In the genomic region with DNA sequence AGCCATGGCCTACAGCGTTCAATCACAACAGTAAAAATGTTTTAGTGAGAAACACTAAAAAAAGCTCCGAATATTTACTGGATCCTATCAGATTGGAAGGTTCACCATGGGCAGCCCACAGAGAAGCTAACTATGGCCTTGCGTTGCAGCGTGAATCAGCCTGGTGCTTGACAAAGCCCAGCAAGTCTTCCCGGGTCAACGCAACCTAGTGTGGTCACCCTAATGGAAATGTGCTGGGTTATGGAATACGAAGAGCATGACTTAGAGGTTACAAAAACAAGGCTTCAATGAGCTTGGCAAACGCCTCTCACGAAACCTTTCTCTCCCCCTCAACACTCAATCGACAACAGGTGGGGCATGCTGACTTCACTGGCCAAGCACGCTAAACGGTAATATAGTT, we compare ENCODE assay signal across 19 mouse cellular contexts.
DNase-seq lines count a peak whose midpoint lies in the region; ATAC-seq and TF ChIP-seq lines count a peak whose summit lies in the region.
"Had no signal": no experiment of that assay in that cellular context is flagged by ENCODE, and none has a peak within 500 bp of the region (broad histone marks: within the 10 kb centered on the region; RNA-seq: fewer than 3 reads in every experiment).

No protein-coding gene starts in this region.

- H3K36me3 ChIP-seq in intestine, embryonic 15.5 days = no peaks in the 10 kb centered on the region
- H3K36me3 ChIP-seq in intestine, postnatal 0 days (ENCODE audit: control insufficient read depth, insufficient read depth) = no peaks in the 10 kb centered on the region
- H3K36me3 ChIP-seq: embryonic facial prominence, embryonic 15.5 days; forebrain, embryonic 12.5 days; heart, embryonic 10.5 days; heart, embryonic 15.5 days; hindbrain, embryonic 13.5 days had no signal

- WGBS in intestine, embryonic 15.5 days = 78% methylated on average over 12 of the region's 12 CpGs
- WGBS in intestine, postnatal 0 days = 69% methylated on average over 12 of the region's 12 CpGs
- WGBS in lung, adult 2 months = 78% methylated on average over 12 of the region's 12 CpGs

- no peak overlapping the region for H3K4me3 ChIP-seq in intestine, embryonic 15.5 days (replicated peaks)
- no peak overlapping the region for H3K4me3 ChIP-seq in intestine, postnatal 0 days (ENCODE audit: low read depth, low read length)
- H3K4me3 ChIP-seq in embryonic fibroblast, embryonic 13.5 days (ENCODE audit: insufficient read depth, low read length) = no peak overlapping the region
- no peak overlapping the region for H3K4me3 ChIP-seq in lung, adult 2 months (replicated peaks; ENCODE audit: extremely low read depth, low read depth, low read length)
- H3K4me3 ChIP-seq: embryonic facial prominence, embryonic 15.5 days; forebrain, embryonic 12.5 days; heart, embryonic 10.5 days; heart, embryonic 15.5 days; hindbrain, embryonic 13.5 days had no signal

- TF ChIP-seq CTCF in intestine, postnatal 0 days (IDR thresholded peaks at IDR 0.05; ENCODE audit: low read depth) = no peak
- TF ChIP-seq CTCF in embryonic fibroblast, embryonic 13.5 days (IDR thresholded peaks at IDR 0.05; ENCODE audit: borderline replicate concordance, insufficient read depth, low read length) = no peak
- no peak for TF ChIP-seq CTCF in lung, adult 2 months (IDR thresholded peaks at IDR 0.05; ENCODE audit: insufficient read depth, low read length)

- H3K4me2 ChIP-seq in intestine, embryonic 15.5 days (replicated peaks) = no peak overlapping the region
- H3K4me2 ChIP-seq in intestine, postnatal 0 days (replicated peaks; ENCODE audit: low read depth) = no peak overlapping the region
- H3K4me2 ChIP-seq: embryonic facial prominence, embryonic 15.5 days; forebrain, embryonic 12.5 days; heart, embryonic 15.5 days; hindbrain, embryonic 13.5 days had no signal

- H3K9ac ChIP-seq in intestine, embryonic 15.5 days = no peak overlapping the region
- no peak overlapping the region for H3K9ac ChIP-seq in intestine, postnatal 0 days (ENCODE audit: low read depth, low read length)
- H3K9ac ChIP-seq: embryonic facial prominence, embryonic 15.5 days; forebrain, embryonic 12.5 days; heart, embryonic 15.5 days; hindbrain, embryonic 13.5 days had no signal

- H3K9me3 ChIP-seq in intestine, embryonic 15.5 days = no peaks in the 10 kb centered on the region
- no peaks in the 10 kb centered on the region for H3K9me3 ChIP-seq in intestine, postnatal 0 days (ENCODE audit: control insufficient read depth)
- H3K9me3 ChIP-seq: embryonic facial prominence, embryonic 15.5 days; forebrain, embryonic 12.5 days; heart, embryonic 10.5 days; heart, embryonic 15.5 days; hindbrain, embryonic 13.5 days had no signal

- H3K4me1 ChIP-seq in intestine, embryonic 15.5 days (replicated peaks) = peaks cover 29% of the 10 kb centered on the region
- H3K4me1 ChIP-seq in intestine, postnatal 0 days (replicated peaks; ENCODE audit: control insufficient read depth, insufficient read depth, low read length) = peaks cover 4% of the 10 kb centered on the region; the same call in 1 of the 2 replicates
- H3K4me1 ChIP-seq in embryonic fibroblast, embryonic 13.5 days (ENCODE audit: control insufficient read depth, insufficient read depth, low read length) = peaks cover 23% of the 10 kb centered on the region
- H3K4me1 ChIP-seq in lung, adult 2 months (ENCODE audit: control insufficient read depth, insufficient read depth, low read length) = peaks cover 15% of the 10 kb centered on the region

- peak; percentile 32; the same call in 1 of the 2 replicates for ATAC-seq in intestine, embryonic 15.5 days
- no peak for ATAC-seq in intestine, postnatal 0 days
- ATAC-seq: activated CD4-positive, CD25-positive, alpha-beta regulatory T cell, adult 4 months; Patski had no signal

- no peak overlapping the region for H3K27ac ChIP-seq in intestine, embryonic 15.5 days
- H3K27ac ChIP-seq in intestine, postnatal 0 days (ENCODE audit: low read depth, low read length) = no peak overlapping the region
- H3K27ac ChIP-seq in embryonic fibroblast, embryonic 13.5 days (ENCODE audit: insufficient read depth, low read length) = peak overlapping the region; percentile 69
- H3K27ac ChIP-seq: embryonic facial prominence, embryonic 15.5 days; forebrain, embryonic 12.5 days; heart, embryonic 10.5 days; heart, embryonic 15.5 days had no signal

- H3K27me3 ChIP-seq in intestine, embryonic 15.5 days (replicated peaks) = no peaks in the 10 kb centered on the region
- H3K27me3 ChIP-seq in intestine, postnatal 0 days (replicated peaks; ENCODE audit: control insufficient read depth, insufficient read depth, low read length) = no peaks in the 10 kb centered on the region
- H3K27me3 ChIP-seq: CH12.LX; embryonic facial prominence, embryonic 15.5 days; forebrain, embryonic 12.5 days; heart, embryonic 15.5 days; hindbrain, embryonic 13.5 days; Patski had no signal

- DNase-seq in ovary, adult 18-20 months (ENCODE audit: low spot score) = peak; percentile 82
- DNase-seq in ovary, postnatal 14 days (ENCODE audit: low spot score) = no peak
- no peak for DNase-seq in lung, adult 2 months
- DNase-seq: cerebellum, adult 11-12 months; cerebellum, adult 9-11 months; gastrocnemius, postnatal 36 days; heart, adult 18-20 months; heart, postnatal 14 days had no signal

- no peak for TF ChIP-seq POLR2A in embryonic fibroblast, embryonic 13.5 days (IDR thresholded peaks at IDR 0.05; ENCODE audit: low read depth, low read length)
- no peak for TF ChIP-seq POLR2A in lung, adult 2 months (IDR thresholded peaks at IDR 0.05; ENCODE audit: borderline replicate concordance, extremely low read depth, low read depth, low read length)
